Mouse (Mus musculus): ENCODE data around the gene Snx9. TPM values are rescaled to one million over a fixed set of nuclear protein-coding genes. Genes with fewer than 3 reads are reported as not detected.

The Snx9 gene
- polyA plus RNA-seq, 1 experiment from 2014 or later, result 15.3 TPM

DNA sequence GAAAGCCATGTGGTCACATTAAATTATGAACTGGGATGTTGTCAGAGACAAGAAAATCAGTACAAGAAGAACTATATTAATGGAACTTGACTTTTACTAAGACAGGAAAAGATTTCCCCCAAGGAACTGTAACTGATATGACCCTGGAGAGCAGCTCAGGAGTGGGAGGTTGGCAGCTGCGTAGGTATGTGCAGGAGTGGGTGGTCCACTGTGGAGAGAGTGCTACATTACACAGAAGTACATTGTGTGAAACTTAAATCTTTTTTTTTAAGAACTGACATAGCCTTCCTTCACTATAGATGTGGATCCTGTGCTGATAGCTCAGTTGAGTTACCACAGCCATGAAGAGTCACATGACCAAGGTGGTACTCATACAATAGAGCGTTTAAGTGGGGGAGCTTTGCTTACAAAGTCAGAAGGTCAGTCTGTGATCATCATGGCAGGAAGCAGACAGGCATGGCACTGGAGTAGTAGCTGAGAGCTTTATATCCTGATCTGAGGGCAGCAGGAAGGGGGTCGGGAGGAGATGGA is 6.3 kb upstream of the Snx9 start:
- WGBS, result 89% methylated on average over 3 of the region's 3 CpGs
- Histone ChIP-seq H3K27me3 (ENCODE audit: low read depth, poor library complexity, severe bottlenecking) (no peaks in the 10 kb centered on the region), H3K4me3 (no peak overlapping the region), H3K27ac (replicated peaks) (no peak overlapping the region), H3K36me3 (no peaks in the 10 kb centered on the region), H3K4me1 (peaks cover 15% of the 10 kb centered on the region), H3K9me3 (replicated peaks) (no peaks in the 10 kb centered on the region)
- no peak for DNase-seq (ENCODE audit: low spot score)

DNA sequence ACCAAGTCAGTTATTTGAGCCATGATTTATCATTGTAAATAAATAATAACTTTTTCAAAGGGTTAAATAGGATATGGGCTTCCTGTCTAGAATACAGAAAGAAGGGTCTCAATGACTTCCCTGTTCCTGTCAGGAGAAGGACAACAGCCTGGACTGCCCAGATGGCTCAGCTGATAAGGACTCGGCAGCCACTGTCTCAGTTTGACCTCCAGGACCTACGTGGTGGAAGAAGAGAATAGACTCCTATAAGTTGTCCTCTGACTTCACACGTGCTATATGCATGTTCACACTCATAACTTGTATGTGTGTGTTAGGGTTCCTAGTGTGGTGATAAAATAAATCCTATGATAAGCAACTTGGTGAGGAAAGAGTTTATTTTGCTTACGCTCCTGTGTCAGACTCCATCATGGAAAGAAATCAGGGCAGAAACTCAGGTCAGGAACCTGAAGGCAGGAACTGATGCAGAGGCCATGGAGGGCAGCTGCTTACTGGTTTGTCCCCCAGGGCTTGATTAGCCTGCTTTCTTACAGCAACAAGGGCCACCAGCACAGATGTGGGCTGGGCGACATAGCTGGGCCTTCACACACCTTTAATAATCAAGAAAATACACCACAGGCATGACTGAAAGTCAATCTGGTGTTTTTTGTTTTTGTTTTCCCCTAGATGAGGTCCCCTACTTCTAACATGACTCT is 1.4 kb upstream of the Snx9 start:
- 87% methylated on average over 5 of the region's 5 CpGs for WGBS

DNA sequence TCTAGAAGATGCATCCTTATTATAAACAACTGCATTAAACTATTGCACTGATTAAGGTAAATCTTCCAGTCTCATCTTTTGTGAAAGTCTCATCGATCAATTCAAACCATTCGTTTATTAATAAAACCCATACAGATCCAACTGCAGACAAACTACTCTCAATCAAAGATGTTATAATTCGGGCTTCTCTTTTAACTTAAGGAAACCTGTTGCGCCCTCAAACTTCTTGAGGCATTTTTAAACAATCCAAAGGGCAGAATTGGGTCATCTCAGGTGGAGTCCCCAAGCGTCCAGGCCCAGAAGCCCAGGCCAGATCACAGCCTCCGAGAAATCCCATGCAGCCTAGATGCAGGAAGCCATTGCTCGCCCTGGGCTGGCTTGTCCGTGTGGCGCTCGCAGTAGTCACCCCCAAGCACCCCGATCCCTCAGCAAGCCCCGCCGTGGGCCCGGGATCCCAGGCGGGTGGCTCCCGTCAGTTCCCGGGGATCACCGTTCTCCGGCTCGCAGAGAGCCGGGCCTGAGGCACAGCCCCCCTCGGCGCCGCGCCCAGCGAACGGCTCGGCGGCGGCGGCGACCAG is 490 bp upstream of the Snx9 start:
- peak; percentile 76 for DNase-seq (ENCODE audit: low spot score)
- Histone ChIP-seq H3K36me3 (no peaks in the 10 kb centered on the region), H3K27ac (replicated peaks) (peak overlapping the region; percentile 98), H3K4me1 (peaks cover 27% of the 10 kb centered on the region), H3K27me3 (ENCODE audit: low read depth, poor library complexity, severe bottlenecking) (no peaks in the 10 kb centered on the region), H3K9me3 (replicated peaks) (no peaks in the 10 kb centered on the region), H3K4me3 (peak overlapping the region; percentile 73)
- WGBS, result 6% methylated on average over 32 of the region's 32 CpGs

More for the DNA sequence above, 1.4 kb upstream of the Snx9 start:
- DNase-seq (ENCODE audit: low spot score), result no peak
- H3K9me3 ChIP-seq (replicated peaks), result no peaks in the 10 kb centered on the region
- H3K4me1 ChIP-seq, result peaks cover 27% of the 10 kb centered on the region
- no peaks in the 10 kb centered on the region for H3K36me3 ChIP-seq
- H3K27me3 ChIP-seq (ENCODE audit: low read depth, poor library complexity, severe bottlenecking), result no peaks in the 10 kb centered on the region
- H3K4me3 ChIP-seq, result no peak overlapping the region
- peak overlapping the region; percentile 98; the same call in 1 of the 2 replicates for H3K27ac ChIP-seq (replicated peaks)

DNA sequence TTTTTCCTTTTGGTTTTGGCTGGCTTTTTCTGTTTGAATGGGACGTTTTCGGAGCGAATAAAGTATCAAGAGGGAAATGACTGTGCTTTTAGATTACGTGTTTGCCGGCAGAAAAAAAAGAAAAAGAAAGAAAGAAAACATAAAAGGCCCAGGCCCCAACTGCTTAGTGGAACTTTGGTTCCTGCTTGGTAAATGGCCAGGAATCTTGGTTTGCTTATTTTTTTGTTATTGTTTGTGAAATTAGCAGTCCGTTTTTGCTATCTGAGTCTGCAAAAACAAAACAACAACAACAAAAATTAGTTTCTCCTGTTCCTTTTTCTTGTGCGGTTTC is 779 bp downstream of the Snx9 start:
- H3K27me3 ChIP-seq (ENCODE audit: low read depth, poor library complexity, severe bottlenecking), result no peaks in the 10 kb centered on the region
- H3K4me1 ChIP-seq, result peaks cover 35% of the 10 kb centered on the region
- H3K27ac ChIP-seq (replicated peaks), result peak overlapping the region; percentile 98
- DNase-seq (ENCODE audit: low spot score), result no peak
- H3K36me3 ChIP-seq, result no peaks in the 10 kb centered on the region
- no peaks in the 10 kb centered on the region for H3K9me3 ChIP-seq (replicated peaks)
- peak overlapping the region; percentile 73 for H3K4me3 ChIP-seq
- WGBS, result under 1% methylated on average over 7 of the region's 7 CpGs

DNA sequence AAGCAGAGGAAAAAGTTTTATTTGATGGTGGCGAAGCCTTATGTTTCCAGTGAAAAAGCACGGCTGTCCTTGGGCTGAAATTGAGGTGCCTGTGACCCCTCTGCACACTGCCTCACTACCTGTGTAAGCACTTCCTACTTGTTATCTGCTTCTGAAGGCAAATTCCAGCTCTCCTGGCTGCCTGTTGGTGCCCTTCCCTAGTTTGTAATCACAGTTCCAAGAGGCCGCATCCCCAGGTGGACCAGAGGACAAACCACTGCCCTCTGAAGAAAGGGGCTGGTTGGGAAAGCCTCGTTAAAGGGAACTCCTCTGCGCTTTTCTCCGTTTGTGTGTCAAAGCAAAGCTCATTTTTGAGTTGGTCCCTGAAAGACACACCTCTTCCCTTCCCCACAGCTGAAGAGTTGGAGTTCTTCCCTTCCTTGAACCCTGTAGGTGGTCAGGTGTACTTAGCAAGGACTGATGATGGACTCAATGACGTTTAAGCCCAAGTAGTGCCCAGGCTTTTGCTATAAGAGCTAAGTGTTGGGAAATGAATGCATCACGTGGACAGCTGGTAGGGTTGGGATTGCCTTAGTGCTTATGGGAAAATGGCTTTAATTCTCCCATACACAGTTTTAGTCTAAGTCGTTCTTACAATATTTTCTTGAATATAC is 2.0 kb downstream of the Snx9 start:
- peak overlapping the region; percentile 73; the same call in 1 of the 2 replicates for H3K4me3 ChIP-seq

DNA sequence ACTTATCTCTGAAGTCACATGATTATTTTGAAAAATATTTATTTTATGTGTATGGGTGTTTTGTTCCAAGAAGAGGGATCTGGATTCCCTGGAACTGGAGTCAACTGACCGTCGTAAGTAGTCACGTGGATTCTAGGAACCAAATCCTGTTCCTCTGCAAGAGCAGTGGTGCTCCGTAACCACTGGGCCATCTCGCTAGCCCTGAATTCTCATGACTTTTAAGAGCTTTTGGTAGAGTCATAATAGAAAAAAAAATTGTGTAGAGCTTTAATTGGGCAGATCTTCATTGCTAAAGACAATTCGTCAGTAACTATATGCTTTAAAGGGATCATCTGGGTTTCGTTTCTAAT is 2.5 kb downstream of the Snx9 start:
- Histone ChIP-seq H3K27ac (replicated peaks) (no peak overlapping the region), H3K36me3 (no peaks in the 10 kb centered on the region), H3K4me3 (no peak overlapping the region), H3K9me3 (replicated peaks) (no peaks in the 10 kb centered on the region), H3K4me1 (peaks cover 37% of the 10 kb centered on the region), H3K27me3 (ENCODE audit: low read depth, poor library complexity, severe bottlenecking) (no peaks in the 10 kb centered on the region)
- DNase-seq (ENCODE audit: low spot score), result no peak
- WGBS, result 92% methylated on average over 7 of the region's 7 CpGs

More for the DNA sequence above, 2.0 kb downstream of the Snx9 start:
- no peak for DNase-seq (ENCODE audit: low spot score)
- no peaks in the 10 kb centered on the region for H3K9me3 ChIP-seq (replicated peaks)
- no peaks in the 10 kb centered on the region for H3K27me3 ChIP-seq (ENCODE audit: low read depth, poor library complexity, severe bottlenecking)
- no peaks in the 10 kb centered on the region for H3K36me3 ChIP-seq
- peaks cover 37% of the 10 kb centered on the region for H3K4me1 ChIP-seq
- H3K27ac ChIP-seq (replicated peaks), result no peak overlapping the region
- 77% methylated on average over 9 of the region's 9 CpGs for WGBS

DNA sequence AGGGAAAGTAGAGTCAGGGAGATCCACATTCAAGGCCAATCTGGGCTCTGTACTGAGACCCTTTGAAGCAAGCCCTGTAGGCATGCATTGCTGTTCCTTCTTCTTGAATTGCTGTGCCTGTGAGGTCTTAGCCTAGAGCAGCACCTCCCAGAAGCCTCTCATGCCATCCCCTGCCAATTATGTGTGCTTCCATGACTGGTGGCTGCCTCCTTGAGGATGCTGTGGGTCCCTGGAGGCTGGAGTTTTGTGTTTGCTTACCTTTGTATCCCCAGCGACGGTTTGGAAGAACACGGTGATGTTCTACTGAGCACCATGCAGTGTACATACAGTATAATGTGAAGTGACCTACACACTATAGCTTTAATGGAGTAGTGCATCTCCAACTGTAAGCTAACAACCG is 4.2 kb downstream of the Snx9 start:
- Histone ChIP-seq H3K4me3 (no peak overlapping the region), H3K27ac (replicated peaks) (no peak overlapping the region), H3K36me3 (no peaks in the 10 kb centered on the region), H3K9me3 (replicated peaks) (no peaks in the 10 kb centered on the region), H3K27me3 (ENCODE audit: low read depth, poor library complexity, severe bottlenecking) (no peaks in the 10 kb centered on the region), H3K4me1 (peaks cover 39% of the 10 kb centered on the region)
- WGBS, result 82% methylated on average over 4 of the region's 4 CpGs
- no peak for DNase-seq (ENCODE audit: low spot score)

DNA sequence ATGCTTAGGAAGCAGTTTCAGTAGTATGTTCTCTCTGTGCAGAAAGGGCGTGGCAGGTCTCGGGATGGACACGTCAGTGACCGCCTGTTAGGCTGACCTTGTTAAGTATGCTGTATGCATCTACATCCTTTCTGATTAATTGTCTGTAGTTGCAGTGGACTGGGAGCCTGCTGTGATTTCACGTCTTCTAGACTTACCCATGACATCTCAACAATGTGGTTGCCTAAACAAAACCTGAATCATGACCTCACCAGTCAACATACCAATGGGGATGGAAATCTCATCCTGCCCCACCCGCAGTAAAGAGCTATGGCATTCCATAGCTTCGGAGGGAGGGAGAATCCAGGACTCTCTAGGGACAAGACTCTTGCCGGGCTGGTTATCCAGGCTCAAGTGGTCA is 5.0 kb downstream of the Snx9 start:
- 79% methylated on average over 8 of the region's 8 CpGs for whole genome bisulfite sequencing
- H3K9me3 ChIP-seq (replicated peaks), result no peaks in the 10 kb centered on the region
- H3K27ac ChIP-seq (replicated peaks), result no peak overlapping the region
- H3K27me3 ChIP-seq (ENCODE audit: low read depth, poor library complexity, severe bottlenecking), result no peaks in the 10 kb centered on the region
- H3K4me3 ChIP-seq, result no peak overlapping the region
- H3K4me1 ChIP-seq, result peaks cover 34% of the 10 kb centered on the region
- no peaks in the 10 kb centered on the region for H3K36me3 ChIP-seq
- no peak for DNase-seq (ENCODE audit: low spot score)

DNA sequence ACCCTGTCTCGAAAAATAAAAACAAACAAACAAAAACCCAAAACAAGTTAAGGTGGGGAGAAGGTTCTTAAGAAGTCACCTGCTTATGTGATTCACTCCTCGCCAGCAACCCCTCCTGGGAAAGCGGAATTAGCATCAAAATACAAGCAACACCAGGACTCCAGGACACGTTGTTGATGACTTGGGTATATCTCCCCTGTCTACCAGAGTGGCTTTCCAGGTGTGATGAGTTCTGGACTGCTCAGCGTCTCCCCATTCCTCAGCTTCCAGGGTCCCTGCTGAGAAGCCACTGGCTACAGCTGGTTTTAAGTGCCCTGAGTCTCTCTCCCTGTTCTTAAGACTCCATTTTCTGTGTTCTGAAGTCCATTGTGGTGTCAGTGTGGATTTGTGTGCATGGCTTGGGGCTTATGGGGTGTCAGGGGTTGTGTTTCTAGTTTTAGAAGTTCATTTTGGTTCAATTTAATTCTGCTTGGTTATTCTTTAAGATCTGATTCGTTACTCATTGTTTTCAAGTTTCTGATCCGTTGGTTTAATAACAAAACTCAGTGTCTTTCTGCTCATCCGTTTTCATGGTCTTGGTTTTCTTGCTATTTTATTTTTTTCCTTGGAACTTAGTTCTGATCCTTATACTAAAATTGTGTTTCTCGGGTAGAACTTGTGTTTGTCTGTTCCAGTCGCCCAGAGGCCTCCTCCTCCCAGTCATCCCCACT is 7.7 kb downstream of the Snx9 start:
- Histone ChIP-seq H3K4me3 (no peak overlapping the region), H3K27me3 (ENCODE audit: low read depth, poor library complexity, severe bottlenecking) (no peaks in the 10 kb centered on the region), H3K9me3 (replicated peaks) (no peaks in the 10 kb centered on the region), H3K36me3 (peaks cover 2% of the 10 kb centered on the region), H3K4me1 (peaks cover 20% of the 10 kb centered on the region), H3K27ac (replicated peaks) (peak overlapping the region; percentile 74; the same call in 1 of the 2 replicates)
- WGBS, result 70% methylated on average over 10 of the region's 10 CpGs
- DNase-seq (ENCODE audit: low spot score), result no peak

DNA sequence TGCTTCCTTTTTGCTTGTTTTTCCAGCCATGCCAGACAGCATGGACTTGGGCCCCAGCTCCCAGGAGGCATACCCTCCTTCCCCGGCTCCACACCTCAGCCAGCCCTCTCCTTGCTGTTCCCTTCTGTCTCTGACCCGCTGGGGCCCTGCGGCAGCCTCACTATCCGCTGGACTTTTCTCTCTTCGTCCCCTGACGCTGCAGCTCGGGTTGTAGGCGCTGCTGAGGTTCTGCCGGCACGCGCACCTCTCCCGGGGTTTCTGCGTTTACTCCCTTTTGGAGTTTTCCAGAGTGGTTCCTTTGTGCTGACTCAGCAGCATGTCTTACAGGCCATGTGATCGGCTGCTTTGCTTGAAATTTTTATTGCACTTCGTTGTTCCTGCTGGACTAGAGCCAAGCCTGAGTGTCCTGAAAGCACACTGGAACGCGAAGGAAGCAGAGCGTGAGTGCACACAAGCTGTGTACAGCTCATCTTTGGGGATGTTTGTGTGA is 8.3 kb downstream of the Snx9 start:
- Histone ChIP-seq H3K27ac (replicated peaks) (peak overlapping the region; percentile 74), H3K4me3 (peak overlapping the region; percentile 26), H3K27me3 (ENCODE audit: low read depth, poor library complexity, severe bottlenecking) (no peaks in the 10 kb centered on the region)

DNA sequence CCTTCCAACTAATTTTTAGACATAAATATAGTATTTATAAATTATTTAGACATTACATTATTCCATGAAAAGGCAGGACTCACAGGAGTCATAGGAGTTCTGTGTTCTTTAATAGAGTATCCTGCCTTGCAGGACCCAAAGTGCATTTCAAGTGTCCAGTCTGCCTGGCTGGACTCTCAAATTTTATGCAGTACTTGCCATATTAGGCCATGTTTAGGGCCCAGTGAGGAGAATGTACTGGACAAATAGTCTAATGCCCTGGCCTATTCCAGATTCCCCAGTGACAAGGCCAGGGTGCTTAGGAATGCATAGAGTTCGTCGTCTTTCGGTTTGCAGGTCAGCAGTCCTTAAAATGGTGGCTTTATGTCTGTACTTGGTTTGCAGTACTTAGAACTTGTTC is 8.9 kb downstream of the Snx9 start:
- H3K4me1 ChIP-seq, result peaks cover 20% of the 10 kb centered on the region
- H3K4me3 ChIP-seq, result no peak overlapping the region
- 98% methylated on average over 3 of the region's 3 CpGs for WGBS
- H3K36me3 ChIP-seq, result peaks cover 10% of the 10 kb centered on the region
- no peaks in the 10 kb centered on the region; the same call in 1 of the 2 replicates for H3K9me3 ChIP-seq (replicated peaks)
- H3K27me3 ChIP-seq (ENCODE audit: low read depth, poor library complexity, severe bottlenecking), result no peaks in the 10 kb centered on the region
- no peak for DNase-seq (ENCODE audit: low spot score)
- no peak overlapping the region for H3K27ac ChIP-seq (replicated peaks)

More for the DNA sequence above, 8.3 kb downstream of the Snx9 start:
- WGBS, result 44% methylated on average over 18 of the region's 18 CpGs
- DNase-seq (ENCODE audit: low spot score), result peak; percentile 23
- H3K4me1 ChIP-seq, result peaks cover 20% of the 10 kb centered on the region
- peaks cover 8% of the 10 kb centered on the region for H3K36me3 ChIP-seq
- no peaks in the 10 kb centered on the region; the same call in 1 of the 2 replicates for H3K9me3 ChIP-seq (replicated peaks)

DNA sequence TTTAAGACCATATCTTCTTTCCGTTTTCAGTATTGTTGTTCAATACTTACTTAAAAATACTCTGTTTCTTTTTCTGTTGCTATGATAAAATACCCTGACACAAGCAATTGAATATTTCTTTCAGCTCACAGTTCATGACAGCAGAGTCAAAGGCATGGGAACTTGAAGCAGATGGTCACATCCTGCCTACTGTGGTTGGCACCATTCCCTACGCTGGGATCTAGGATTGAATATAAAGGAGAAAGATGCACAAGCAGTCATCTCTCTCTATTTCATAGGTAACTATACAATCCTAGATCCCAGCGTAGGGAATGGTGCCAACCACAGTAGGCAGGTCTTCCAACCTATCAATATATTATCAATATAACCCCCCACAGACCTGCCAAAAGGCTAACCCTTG is 9.3 kb downstream of the Snx9 start:
- Histone ChIP-seq H3K4me1 (peaks cover 20% of the 10 kb centered on the region), H3K27me3 (ENCODE audit: low read depth, poor library complexity, severe bottlenecking) (no peaks in the 10 kb centered on the region), H3K36me3 (peaks cover 10% of the 10 kb centered on the region), H3K27ac (replicated peaks) (no peak overlapping the region), H3K4me3 (no peak overlapping the region), H3K9me3 (replicated peaks) (no peaks in the 10 kb centered on the region; the same call in 1 of the 2 replicates)
- DNase-seq (ENCODE audit: low spot score), result no peak
- 93% methylated on average over 3 of the region's 3 CpGs for WGBS

Measured in midbrain, embryonic 10.5 days (tissue).